In genomic region chr2:165182085-165182976, GRCm38 (mm10) we compare ENCODE assay signal across 19 mouse cellular contexts. TPM values are rescaled to one million over a fixed set of nuclear protein-coding genes. Genes with fewer than 3 reads are reported as not detected.
DNase-seq lines count a peak whose midpoint lies in the region; ATAC-seq and TF ChIP-seq lines count a peak whose summit lies in the region.
"Had no signal": no experiment of that assay in that cellular context is flagged by ENCODE, and none has a peak within 500 bp of the region (broad histone marks: within the 10 kb centered on the region; RNA-seq: fewer than 3 reads in every experiment).

No protein-coding gene starts in this region.

- WGBS in hindbrain, postnatal 0 days: 64% methylated on average over 11 of the region's 11 CpGs
- WGBS in hindbrain, embryonic 10.5 days: 68% methylated on average over 11 of the region's 11 CpGs
- 50% methylated on average over 11 of the region's 11 CpGs for WGBS in intestine, embryonic 15.5 days
- 39% methylated on average over 10 of the region's 11 CpGs for WGBS in limb, embryonic 13.5 days

- DNase-seq in cerebellum, postnatal 14 days: peak; percentile 45 to 54
- no peak for DNase-seq in cerebellum, adult 9-11 months
- no peak for DNase-seq in hindbrain, postnatal 0 days (ENCODE audit: low spot score)
- no peak for DNase-seq in hindbrain, embryonic 10.5 days (ENCODE audit: low spot score)
- no peak for DNase-seq in natural killer cell, adult 2 months (ENCODE audit: low spot score in 2 of 2)
- DNase-seq in left cerebral cortex, postnatal 36 days (ENCODE audit: low spot score in 2 of 2): no peak
- DNase-seq: cerebellum, adult 11-12 months; gastrocnemius, postnatal 10 days; heart, postnatal 36 days; left cerebral cortex, postnatal 4 days; lung, postnatal 4 days; right cerebral cortex, adult 18-20 months; spleen, adult 18-20 months; thymus, adult 2 months had no signal

- H3K27me3 ChIP-seq in hindbrain, postnatal 0 days (ENCODE audit: insufficient read depth, low read length): peaks cover 13% of the 10 kb centered on the region; the same call in 1 of the 2 replicates
- peaks cover 84% of the 10 kb centered on the region for H3K27me3 ChIP-seq in hindbrain, embryonic 10.5 days (ENCODE audit: insufficient read depth, poor library complexity, severe bottlenecking)
- peaks cover 52% of the 10 kb centered on the region for H3K27me3 ChIP-seq in intestine, embryonic 15.5 days (replicated peaks)
- H3K27me3 ChIP-seq in limb, embryonic 13.5 days: peaks cover 74% of the 10 kb centered on the region

- H3K4me2 ChIP-seq in hindbrain, postnatal 0 days (ENCODE audit: low read depth, low read length): no peak overlapping the region
- no peak overlapping the region for H3K4me2 ChIP-seq in intestine, embryonic 15.5 days (replicated peaks)
- 0 out of 2 replicates have a peak overlapping the region, but pooled peaks have one; percentile 23 for H3K4me2 ChIP-seq in limb, embryonic 13.5 days (replicated peaks)
- H3K4me2 ChIP-seq: embryonic facial prominence, embryonic 13.5 days had no signal

- 0 out of 2 replicates have a peak overlapping the region, but pooled peaks have one; percentile 5 for H3K9ac ChIP-seq in hindbrain, postnatal 0 days (replicated peaks; ENCODE audit: low read length)
- no peak overlapping the region for H3K9ac ChIP-seq in intestine, embryonic 15.5 days
- 0 out of 2 replicates have a peak overlapping the region, but pooled peaks have one; percentile 19 for H3K9ac ChIP-seq in limb, embryonic 13.5 days
- H3K9ac ChIP-seq: embryonic facial prominence, embryonic 13.5 days had no signal

- TF ChIP-seq CTCF in hindbrain, postnatal 0 days (IDR thresholded peaks at IDR 0.05; ENCODE audit: low read depth): no peak

- no peaks in the 10 kb centered on the region for H3K36me3 ChIP-seq in hindbrain, postnatal 0 days (ENCODE audit: insufficient read depth, low read length)
- no peaks in the 10 kb centered on the region for H3K36me3 ChIP-seq in hindbrain, embryonic 10.5 days
- H3K36me3 ChIP-seq in intestine, embryonic 15.5 days: no peaks in the 10 kb centered on the region
- H3K36me3 ChIP-seq in limb, embryonic 13.5 days: no peaks in the 10 kb centered on the region
- H3K36me3 ChIP-seq: embryonic facial prominence, embryonic 13.5 days had no signal

- H3K4me3 ChIP-seq in hindbrain, postnatal 0 days (ENCODE audit: low read length): no peak overlapping the region
- no peak overlapping the region for H3K4me3 ChIP-seq in hindbrain, embryonic 10.5 days
- H3K4me3 ChIP-seq in intestine, embryonic 15.5 days (replicated peaks): no peak overlapping the region
- H3K4me3 ChIP-seq in limb, embryonic 13.5 days: no peak overlapping the region
- H3K4me3 ChIP-seq: embryonic facial prominence, embryonic 13.5 days had no signal

- no peak overlapping the region for H3K27ac ChIP-seq in hindbrain, postnatal 0 days
- no peak overlapping the region for H3K27ac ChIP-seq in hindbrain, embryonic 10.5 days
- no peak overlapping the region for H3K27ac ChIP-seq in intestine, embryonic 15.5 days
- no peak overlapping the region for H3K27ac ChIP-seq in limb, embryonic 13.5 days
- H3K27ac ChIP-seq: embryonic facial prominence, embryonic 13.5 days; kidney, postnatal 0 days had no signal

- no peaks in the 10 kb centered on the region for H3K9me3 ChIP-seq in hindbrain, postnatal 0 days (ENCODE audit: low read length)
- H3K9me3 ChIP-seq in hindbrain, embryonic 10.5 days: no peaks in the 10 kb centered on the region
- H3K9me3 ChIP-seq in intestine, embryonic 15.5 days: no peaks in the 10 kb centered on the region
- no peaks in the 10 kb centered on the region for H3K9me3 ChIP-seq in limb, embryonic 13.5 days
- H3K9me3 ChIP-seq: embryonic facial prominence, embryonic 13.5 days had no signal

- H3K4me1 ChIP-seq in hindbrain, postnatal 0 days (ENCODE audit: insufficient read depth, low read length): 0 out of 2 replicates have a peak, but pooled peaks cover 7% of the 10 kb centered on the region
- peaks cover 34% of the 10 kb centered on the region for H3K4me1 ChIP-seq in hindbrain, embryonic 10.5 days (replicated peaks)
- peaks cover 14% of the 10 kb centered on the region for H3K4me1 ChIP-seq in intestine, embryonic 15.5 days (replicated peaks)
- H3K4me1 ChIP-seq in limb, embryonic 13.5 days: peaks cover 40% of the 10 kb centered on the region

- ATAC-seq in hindbrain, postnatal 0 days: 0 out of 2 replicates have a peak, but pooled peaks have one; percentile 22
- peak; percentile 69 for ATAC-seq in intestine, embryonic 15.5 days
- ATAC-seq in limb, embryonic 13.5 days (ENCODE audit: low FRiP score, low read depth): peak; percentile 34; the same call in 1 of the 2 replicates

- intact Hi-C loops in left cerebral cortex, postnatal 36 days (cut with DNase I): no loop called here

RNA-seq across cellular contexts. Expression of gene Cdh22, which starts 52.3 kb away (rescaled TPM):
- total RNA-seq in hindbrain, postnatal 0 days (2014; rRNA removed): 47.3 and 53.4 TPM in 2 replicates
- polyA plus RNA-seq in hindbrain, postnatal 0 days (2015; fragmentation: Nextera tagmentation; extraction: Ambion mirVana): 16.5 and 19.2 TPM in 2 replicates
- 4.4 and 8.7 TPM in 2 replicates for polyA plus RNA-seq in hindbrain, embryonic 10.5 days (2016; fragmentation: Nextera tagmentation; extraction: Ambion mirVana)
- polyA plus RNA-seq in intestine, embryonic 15.5 days (2015; fragmentation: Nextera tagmentation; extraction: Ambion mirVana): 0.62 and 0.68 TPM in 2 replicates
- 0.79 and 1.2 TPM in 2 replicates for polyA plus RNA-seq in limb, embryonic 13.5 days (2015; fragmentation: Nextera tagmentation; extraction: Ambion mirVana)
- 10 to 100 TPM; 50.3 to 58.7 TPM for total RNA-seq in left cerebral cortex, postnatal 36 days (2021)
- polyA plus RNA-seq: liver, embryonic 16.5 days had no signal

Comparison
In these comparisons a context has a peak if more than half of its experiments do, and no peak if none do; other contexts are left out.
1. DNase-seq: peak in cerebellum, postnatal 14 days (2 of 2); none in cerebellum, adult 9-11 months (single experiment), hindbrain, postnatal 0 days (single experiment), hindbrain, embryonic 10.5 days (single experiment), natural killer cell, adult 2 months (0 of 2) and left cerebral cortex, postnatal 36 days (0 of 2).
2. Peak in every context shown above with its lines, with median percentiles within 50 percentile points of each other: ATAC-seq.